Mouse (Mus musculus): ENCODE results near the gene Stat4. TPM values are rescaled to one million over a fixed set of nuclear protein-coding genes. Genes with fewer than 3 reads are reported as not detected.

Gene Stat4
- polyA plus RNA-seq, 1 experiment: 5.3 TPM

GRCm38 (mm10) chr1:52012231-52012630 is 25.3 kb downstream of the Stat4 start:
- no peaks in the 10 kb centered on the region for H3K27me3 ChIP-seq (ENCODE audit: control insufficient read depth, insufficient read depth, low read length, poor library complexity, severe bottlenecking)
- no peak overlapping the region for H3K9ac ChIP-seq (ENCODE audit: low read depth, poor library complexity, severe bottlenecking)
- H3K27ac ChIP-seq (ENCODE audit: insufficient read depth, low read length): no peak overlapping the region
- H3K4me3 ChIP-seq (ENCODE audit: low read depth, low read length): no peak overlapping the region
- no peaks in the 10 kb centered on the region for H3K9me3 ChIP-seq (replicated peaks; ENCODE audit: control insufficient read depth, insufficient read depth, low read length, poor library complexity, severe bottlenecking)
- no peaks in the 10 kb centered on the region; the same call in 1 of the 2 replicates for H3K36me3 ChIP-seq (ENCODE audit: control insufficient read depth, insufficient read depth, low read length, poor library complexity, severe bottlenecking)
- peaks cover 2% of the 10 kb centered on the region for H3K4me1 ChIP-seq (ENCODE audit: control insufficient read depth, insufficient read depth, low read length)
- TF ChIP-seq CTCF (IDR thresholded peaks at IDR 0.05; ENCODE audit: low read depth, low read length) (no peak), POLR2A (IDR thresholded peaks at IDR 0.05; ENCODE audit: insufficient read depth, low read length) (no peak), EP300 (IDR thresholded peaks at IDR 0.05; ENCODE audit: insufficient read depth, low read depth, low read length) (no peak)

- TF ChIP-seq EP300 (IDR thresholded peaks at IDR 0.05; ENCODE audit: insufficient read depth, low read depth, low read length) (no peak), CTCF (IDR thresholded peaks at IDR 0.05; ENCODE audit: low read depth, low read length) (no peak), POLR2A (IDR thresholded peaks at IDR 0.05; ENCODE audit: insufficient read depth, low read length) (no peak)
- Histone ChIP-seq H3K36me3 (ENCODE audit: control insufficient read depth, insufficient read depth, low read length, poor library complexity, severe bottlenecking) (no peaks in the 10 kb centered on the region; the same call in 1 of the 2 replicates), H3K27me3 (ENCODE audit: control insufficient read depth, insufficient read depth, low read length, poor library complexity, severe bottlenecking) (no peaks in the 10 kb centered on the region), H3K27ac (ENCODE audit: insufficient read depth, low read length) (no peak overlapping the region), H3K4me1 (ENCODE audit: control insufficient read depth, insufficient read depth, low read length) (peaks cover 2% of the 10 kb centered on the region), H3K9ac (ENCODE audit: low read depth, poor library complexity, severe bottlenecking) (no peak overlapping the region), H3K4me3 (ENCODE audit: low read depth, low read length) (no peak overlapping the region), H3K9me3 (replicated peaks; ENCODE audit: control insufficient read depth, insufficient read depth, low read length, poor library complexity, severe bottlenecking) (no peaks in the 10 kb centered on the region)
Observed at GRCm38 (mm10) chr1:52012757-52013156, 25.8 kb downstream of the Stat4 start.

GRCm38 (mm10) chr1:52019621-52020020 is 32.7 kb downstream of the Stat4 start:
- H3K36me3 ChIP-seq (ENCODE audit: control insufficient read depth, insufficient read depth, low read length, poor library complexity, severe bottlenecking): no peaks in the 10 kb centered on the region
- no peak overlapping the region for H3K4me3 ChIP-seq (ENCODE audit: low read depth, low read length)
- no peaks in the 10 kb centered on the region for H3K4me1 ChIP-seq (ENCODE audit: control insufficient read depth, insufficient read depth, low read length)
- H3K9ac ChIP-seq (ENCODE audit: low read depth, poor library complexity, severe bottlenecking): no peak overlapping the region
- no peak overlapping the region for H3K27ac ChIP-seq (ENCODE audit: insufficient read depth, low read length)
- no peaks in the 10 kb centered on the region for H3K9me3 ChIP-seq (replicated peaks; ENCODE audit: control insufficient read depth, insufficient read depth, low read length, poor library complexity, severe bottlenecking)
- H3K27me3 ChIP-seq (ENCODE audit: control insufficient read depth, insufficient read depth, low read length, poor library complexity, severe bottlenecking): no peaks in the 10 kb centered on the region
- TF ChIP-seq POLR2A (IDR thresholded peaks at IDR 0.05; ENCODE audit: insufficient read depth, low read length): no peak
- TF ChIP-seq CTCF (IDR thresholded peaks at IDR 0.05; ENCODE audit: low read depth, low read length): no peak
- no peak for TF ChIP-seq EP300 (IDR thresholded peaks at IDR 0.05; ENCODE audit: insufficient read depth, low read depth, low read length)

DNA sequence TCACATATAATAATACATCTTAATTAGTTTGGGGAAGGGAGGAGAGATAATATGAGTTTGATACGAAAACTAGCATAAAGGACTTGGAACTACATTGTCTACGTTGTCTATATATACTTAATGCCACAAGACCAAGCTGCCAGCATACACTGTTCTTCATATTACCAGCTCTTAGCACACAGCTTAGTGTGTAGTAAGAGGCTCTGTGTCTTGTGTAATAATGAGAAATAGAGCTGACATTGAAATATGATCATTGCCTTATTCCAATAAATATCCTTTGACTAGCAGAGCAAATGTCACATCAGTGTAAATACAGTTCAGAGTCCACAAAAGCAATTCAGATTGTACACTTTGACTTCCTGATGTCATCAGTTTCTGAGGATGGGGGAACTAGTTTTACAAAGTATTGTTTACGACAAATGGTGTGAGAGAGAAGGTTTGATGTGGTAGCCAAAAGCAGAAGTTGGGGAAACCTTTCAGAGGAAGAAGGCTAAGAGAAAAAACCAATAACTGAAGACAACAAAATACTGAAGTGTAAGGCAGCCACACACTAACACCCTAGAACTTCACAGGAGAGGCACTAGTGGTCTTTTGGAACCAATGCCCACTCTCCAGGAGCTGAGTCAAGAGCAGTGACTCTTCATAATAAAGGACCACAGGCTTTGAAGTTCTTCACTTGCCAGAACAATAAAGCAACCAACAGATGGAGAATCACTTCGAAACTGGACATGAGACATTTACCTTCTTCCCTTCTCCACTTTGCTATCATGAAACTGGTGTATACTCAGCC is 35.2 kb downstream of the Stat4 start:
- TF ChIP-seq EP300 (IDR thresholded peaks at IDR 0.05; ENCODE audit: insufficient read depth, low read depth, low read length): no peak
- TF ChIP-seq CTCF (IDR thresholded peaks at IDR 0.05; ENCODE audit: low read depth, low read length): no peak
- no peak for TF ChIP-seq POLR2A (IDR thresholded peaks at IDR 0.05; ENCODE audit: insufficient read depth, low read length)
- Histone ChIP-seq H3K27ac (ENCODE audit: insufficient read depth, low read length) (no peak overlapping the region), H3K36me3 (ENCODE audit: control insufficient read depth, insufficient read depth, low read length, poor library complexity, severe bottlenecking) (no peaks in the 10 kb centered on the region), H3K27me3 (ENCODE audit: control insufficient read depth, insufficient read depth, low read length, poor library complexity, severe bottlenecking) (no peaks in the 10 kb centered on the region), H3K9me3 (replicated peaks; ENCODE audit: control insufficient read depth, insufficient read depth, low read length, poor library complexity, severe bottlenecking) (no peaks in the 10 kb centered on the region), H3K4me3 (ENCODE audit: low read depth, low read length) (no peak overlapping the region), H3K9ac (ENCODE audit: low read depth, poor library complexity, severe bottlenecking) (no peak overlapping the region), H3K4me1 (ENCODE audit: control insufficient read depth, insufficient read depth, low read length) (no peaks in the 10 kb centered on the region)

DNA sequence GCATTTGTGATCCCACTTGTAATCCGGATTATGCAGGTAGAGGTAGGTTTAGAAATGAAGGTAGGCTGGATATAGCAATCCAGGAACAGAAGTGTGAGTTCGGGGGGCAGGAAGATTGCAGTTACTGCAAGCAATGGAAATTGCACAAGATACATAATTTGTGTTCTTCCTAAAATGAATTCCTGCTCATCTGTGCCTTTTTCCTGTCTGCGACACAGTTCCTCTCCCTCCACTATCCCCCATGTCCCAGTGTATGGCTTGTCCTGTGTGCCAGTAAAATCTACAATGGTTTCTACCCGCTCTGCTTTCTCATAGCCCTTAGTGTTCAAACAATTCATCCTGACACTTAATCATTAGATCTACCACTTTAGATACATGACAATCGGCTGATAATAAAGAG is 41.7 kb downstream of the Stat4 start:
- Histone ChIP-seq H3K9ac (ENCODE audit: low read depth, poor library complexity, severe bottlenecking) (no peak overlapping the region), H3K4me3 (ENCODE audit: low read depth, low read length) (no peak overlapping the region), H3K9me3 (replicated peaks; ENCODE audit: control insufficient read depth, insufficient read depth, low read length, poor library complexity, severe bottlenecking) (no peaks in the 10 kb centered on the region), H3K27me3 (ENCODE audit: control insufficient read depth, insufficient read depth, low read length, poor library complexity, severe bottlenecking) (no peaks in the 10 kb centered on the region), H3K4me1 (ENCODE audit: control insufficient read depth, insufficient read depth, low read length) (no peaks in the 10 kb centered on the region), H3K36me3 (ENCODE audit: control insufficient read depth, insufficient read depth, low read length, poor library complexity, severe bottlenecking) (no peaks in the 10 kb centered on the region), H3K27ac (ENCODE audit: insufficient read depth, low read length) (no peak overlapping the region)
- TF ChIP-seq EP300 (IDR thresholded peaks at IDR 0.05; ENCODE audit: insufficient read depth, low read depth, low read length): no peak
- TF ChIP-seq POLR2A (IDR thresholded peaks at IDR 0.05; ENCODE audit: insufficient read depth, low read length): no peak
- no peak for TF ChIP-seq CTCF (IDR thresholded peaks at IDR 0.05; ENCODE audit: low read depth, low read length)
